Mouse (Mus musculus) cerebellum, adult 2 months (tissue): ENCODE data around the gene Plpp3.

ENCODE experiments used
- CTCF ChIP-seq: fragments of 200-500 bp; IDR thresholded peaks from 2 replicates; pipeline ENCODE4 v1.5.1; 2011; ENCODE audit warnings: low read depth, mild to moderate bottlenecking, control low read depth, low read length, moderate library complexity, borderline replicate concordance; ENCODE audit not compliant: insufficient read depth
- POLR2A ChIP-seq: fragments of 200-500 bp; IDR thresholded peaks from 2 replicates; pipeline ENCODE4 v1.6.1; 2011; ENCODE audit warnings: low read length, control low read depth, borderline replicate concordance; ENCODE audit not compliant: insufficient read depth

DNA sequence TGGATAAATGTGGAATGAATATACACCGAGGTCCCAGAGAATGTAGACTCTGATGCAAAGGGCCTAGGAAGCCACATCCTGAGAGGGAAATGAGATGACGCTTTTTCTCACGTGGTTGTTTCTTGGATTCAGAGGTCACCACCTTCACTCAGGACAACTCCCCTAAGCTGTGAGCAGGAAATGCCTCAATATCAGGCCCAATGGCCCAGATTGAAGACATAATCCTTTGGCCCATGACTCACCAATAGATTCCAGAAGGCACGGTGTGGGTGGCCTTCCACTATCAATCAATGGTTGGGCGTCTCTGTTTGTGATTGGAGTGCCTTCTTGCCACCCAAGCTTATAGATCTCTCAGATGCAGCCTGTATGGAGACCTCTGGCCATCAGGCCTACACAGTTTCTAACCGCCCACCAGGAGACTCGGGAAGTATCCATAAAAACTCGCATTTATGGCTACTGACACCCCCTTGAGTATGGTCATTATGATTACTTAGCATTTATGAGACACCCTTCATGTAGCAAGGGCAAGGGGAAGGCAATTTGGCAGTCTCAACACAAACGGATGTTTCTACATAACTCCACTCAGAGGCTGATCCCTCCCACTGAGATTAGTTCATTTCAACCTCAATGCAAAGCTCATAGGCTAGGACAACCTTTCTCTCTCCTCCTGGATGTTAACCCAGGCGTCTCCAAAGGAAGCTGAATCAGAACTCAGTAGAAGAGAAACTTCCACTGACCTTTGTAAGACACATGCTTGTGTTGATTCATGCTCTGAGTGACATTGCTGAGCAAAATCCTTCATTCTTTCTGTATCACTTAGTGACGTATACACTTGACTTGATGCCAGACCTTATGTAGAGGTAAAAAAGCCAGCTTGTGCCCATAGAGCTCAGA lies 100.8 kb downstream of the Plpp3 start:
- no peak for TF ChIP-seq CTCF
- no peak for TF ChIP-seq POLR2A
